Mouse (Mus musculus): ENCODE measurements around the gene Heca.
"Not testable (repeated sequence)": the region's sequence is repeated elsewhere in the genome, so short reads cannot be mapped to it uniquely, and the experiment has no call there.

Gene Heca

GRCm38 (mm10) chr10:17947960-17948730 lies at the start of gene Heca:
Gene Heca, minus strand, starts transcription at chr10:17948067.
- DNase-seq = peak; percentile 94 to 98

GRCm38 (mm10) chr10:17990576-17990975 lies 42.7 kb upstream of the Heca start:
- no peak for DNase-seq

- no peak for DNase-seq
Measured at GRCm38 (mm10) chr10:17989136-17989535, 41.3 kb upstream of the Heca start.

GRCm38 (mm10) chr10:17987823-17988423 lies 40.1 kb upstream of the Heca start:
- DNase-seq = no peak

GRCm38 (mm10) chr10:17983313-17983712 lies 35.4 kb upstream of the Heca start:
- DNase-seq = peak; percentile 95 to 97

GRCm38 (mm10) chr10:17966090-17966489 lies 18.2 kb upstream of the Heca start:
- DNase-seq = no peak

- DNase-seq = no peak
Measured at GRCm38 (mm10) chr10:17950761-17951160, 2.9 kb upstream of the Heca start.

GRCm38 (mm10) chr10:17947175-17947906 lies 526 bp downstream of the Heca start:
- DNase-seq = peak; percentile 75 to 82

GRCm38 (mm10) chr10:17946799-17947174 lies 1.1 kb downstream of the Heca start:
- DNase-seq = peak in 1 of 2 experiments; percentile 7

GRCm38 (mm10) chr10:17946046-17946445 lies 1.8 kb downstream of the Heca start:
- no peak for DNase-seq

- no peak for DNase-seq
Measured at GRCm38 (mm10) chr10:17933622-17934021, 14.2 kb downstream of the Heca start.

- peak; percentile 28 to 68 for DNase-seq
Measured at GRCm38 (mm10) chr10:17932131-17932530, 15.7 kb downstream of the Heca start.

GRCm38 (mm10) chr10:17931157-17931556 lies 16.7 kb downstream of the Heca start:
- DNase-seq = no peak

- DNase-seq = peak; percentile 56 to 76
Measured at GRCm38 (mm10) chr10:17930445-17931083, 17.3 kb downstream of the Heca start.

- no peak for DNase-seq
Measured at GRCm38 (mm10) chr10:17925200-17925599, 22.7 kb downstream of the Heca start.

GRCm38 (mm10) chr10:17924166-17924565 lies 23.7 kb downstream of the Heca start:
- no peak for DNase-seq

- no peak for DNase-seq
Measured at GRCm38 (mm10) chr10:17921381-17921780, 26.5 kb downstream of the Heca start.

GRCm38 (mm10) chr10:17919971-17920370 lies 27.9 kb downstream of the Heca start:
- no peak for DNase-seq

- DNase-seq = no peak
Measured at GRCm38 (mm10) chr10:17919032-17919431, 28.8 kb downstream of the Heca start.

- peak in 1 of 2 experiments; percentile 16 for DNase-seq
Measured at GRCm38 (mm10) chr10:17908731-17909130, 39.1 kb downstream of the Heca start.

- not testable (repeated sequence) for DNase-seq
Measured at GRCm38 (mm10) chr10:17906405-17906804, 41.5 kb downstream of the Heca start.

- DNase-seq = no peak
Measured at GRCm38 (mm10) chr10:17903449-17903848, 44.4 kb downstream of the Heca start.

GRCm38 (mm10) chr10:17880724-17881123 lies 67.1 kb downstream of the Heca start:
- DNase-seq = no peak
